Mouse (Mus musculus): Measurements from ENCODE around the gene Neu2. TPM values are rescaled to one million over a fixed set of nuclear protein-coding genes. Genes with fewer than 3 reads are reported as not detected.

Gene Neu2
- polyA plus RNA-seq, 1 experiment, result 10.1 TPM

DNA sequence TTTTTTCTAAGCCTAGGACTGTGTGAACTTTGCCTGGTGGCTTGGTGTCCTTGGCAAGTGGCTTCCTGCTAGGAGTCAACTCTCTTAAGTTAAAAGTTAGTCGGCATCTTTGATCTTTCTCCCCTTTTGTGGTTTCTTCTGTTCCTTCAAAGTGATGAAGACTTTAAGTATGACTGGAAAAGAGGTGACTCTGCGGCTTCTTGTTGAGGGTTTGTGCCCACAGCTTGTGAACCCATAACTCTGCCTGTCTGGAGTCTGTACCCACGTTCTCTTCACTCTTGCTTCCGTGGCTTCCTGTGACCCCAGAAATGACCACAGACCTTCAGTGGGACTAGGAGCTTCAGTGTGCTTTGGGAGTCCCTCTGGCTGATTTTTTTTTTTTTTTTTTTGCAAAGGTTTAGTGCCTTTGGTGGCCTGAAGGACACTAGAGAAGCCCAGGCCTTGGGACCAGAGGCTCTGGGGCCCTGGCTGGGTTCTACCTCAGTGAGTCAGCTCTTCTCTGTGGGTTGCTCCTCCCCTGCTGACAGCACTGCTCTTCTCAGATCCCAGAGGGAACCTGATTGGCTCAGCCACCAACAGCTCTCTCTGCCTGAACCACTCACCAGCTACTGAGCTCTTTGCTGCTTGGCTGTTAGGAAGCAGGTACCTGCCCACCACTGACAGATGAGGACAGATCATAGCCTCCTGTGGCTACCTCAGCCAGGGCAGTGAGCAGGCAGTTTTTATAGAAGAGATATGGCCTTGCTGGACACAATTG is 127.6 kb downstream of the Neu2 start:
- TF ChIP-seq CTCF (IDR thresholded peaks at IDR 0.05; ENCODE audit: insufficient read depth, low read length) (no peak), POLR2A (IDR thresholded peaks at IDR 0.05; ENCODE audit: borderline replicate concordance, extremely low read depth, low read depth, low read length) (no peak)
- DNase-seq, result no peak

DNA sequence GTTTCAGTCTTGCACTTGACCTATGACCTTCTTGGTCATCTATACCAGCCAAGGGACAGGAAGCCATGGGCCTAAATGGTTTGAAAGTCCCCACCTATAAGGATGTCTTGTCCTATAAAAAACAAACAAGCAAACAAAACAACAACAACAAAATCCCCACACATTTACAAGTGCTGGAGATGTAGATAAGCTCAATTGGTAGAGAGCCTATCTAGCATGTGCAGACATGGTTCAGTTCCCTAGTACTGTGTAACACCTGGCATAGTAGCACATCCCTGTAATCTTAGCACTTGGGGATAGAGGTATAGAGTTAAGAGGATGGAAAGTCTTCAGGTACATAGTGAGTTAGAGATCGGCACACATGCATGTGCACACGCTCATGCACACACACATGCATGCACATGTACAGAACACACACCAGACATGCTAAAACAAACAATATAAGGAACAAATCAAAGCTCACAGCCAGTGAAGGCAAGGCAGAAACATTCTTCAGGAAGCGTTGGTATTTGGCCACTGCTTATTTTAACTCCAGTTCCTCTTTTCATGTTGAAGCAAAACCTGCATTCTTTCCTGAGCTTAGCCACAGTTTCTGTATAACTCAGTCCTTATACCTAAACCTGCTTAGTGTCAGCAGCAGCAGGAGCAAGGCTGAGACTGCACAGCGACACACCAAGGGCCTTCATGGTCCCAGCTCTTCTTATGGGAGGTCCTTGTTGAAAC is 128.3 kb downstream of the Neu2 start:
- no peak overlapping the region for H3K4me3 ChIP-seq (replicated peaks; ENCODE audit: extremely low read depth, low read depth, low read length)
- 80% methylated on average over 4 of the region's 4 CpGs for WGBS
- H3K4me1 ChIP-seq (ENCODE audit: control insufficient read depth, insufficient read depth, low read length), result peaks cover 36% of the 10 kb centered on the region
- TF ChIP-seq POLR2A (IDR thresholded peaks at IDR 0.05; ENCODE audit: borderline replicate concordance, extremely low read depth, low read depth, low read length), result no peak
- TF ChIP-seq CTCF (IDR thresholded peaks at IDR 0.05; ENCODE audit: insufficient read depth, low read length), result no peak
- DNase-seq, result no peak

More for the DNA sequence above, 127.6 kb downstream of the Neu2 start:
- 66% methylated on average over 4 of the region's 4 CpGs for WGBS
- Histone ChIP-seq H3K4me3 (replicated peaks; ENCODE audit: extremely low read depth, low read depth, low read length) (no peak overlapping the region), H3K4me1 (ENCODE audit: control insufficient read depth, insufficient read depth, low read length) (peaks cover 38% of the 10 kb centered on the region)

DNA sequence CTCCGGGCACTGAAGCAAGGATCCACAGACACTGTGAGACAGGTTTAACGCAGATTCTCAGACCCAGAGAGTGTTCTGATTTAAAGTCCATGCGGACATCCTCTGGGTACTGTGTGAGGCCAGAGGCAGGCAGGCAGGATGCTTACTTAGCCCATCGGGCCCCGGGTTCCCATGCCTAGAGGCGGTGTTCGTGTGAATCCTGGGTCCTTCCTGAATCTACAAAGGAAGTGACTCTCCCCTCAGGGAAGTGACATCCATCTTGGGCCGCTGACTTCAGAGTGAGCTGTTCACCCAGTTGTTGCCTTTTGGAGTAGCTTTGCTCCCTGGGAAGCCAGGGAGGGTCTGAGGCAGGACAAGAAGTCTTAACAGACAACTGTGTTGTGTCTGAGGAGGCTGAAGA is 130.0 kb downstream of the Neu2 start:
- H3K4me1 ChIP-seq (ENCODE audit: control insufficient read depth, insufficient read depth, low read length), result peaks cover 34% of the 10 kb centered on the region
- DNase-seq, result no peak
- 45% methylated on average over 8 of the region's 8 CpGs for WGBS
- TF ChIP-seq CTCF (IDR thresholded peaks at IDR 0.05; ENCODE audit: insufficient read depth, low read length), result no peak
- no peak for TF ChIP-seq POLR2A (IDR thresholded peaks at IDR 0.05; ENCODE audit: borderline replicate concordance, extremely low read depth, low read depth, low read length)
- no peak overlapping the region for H3K4me3 ChIP-seq (replicated peaks; ENCODE audit: extremely low read depth, low read depth, low read length)

DNA sequence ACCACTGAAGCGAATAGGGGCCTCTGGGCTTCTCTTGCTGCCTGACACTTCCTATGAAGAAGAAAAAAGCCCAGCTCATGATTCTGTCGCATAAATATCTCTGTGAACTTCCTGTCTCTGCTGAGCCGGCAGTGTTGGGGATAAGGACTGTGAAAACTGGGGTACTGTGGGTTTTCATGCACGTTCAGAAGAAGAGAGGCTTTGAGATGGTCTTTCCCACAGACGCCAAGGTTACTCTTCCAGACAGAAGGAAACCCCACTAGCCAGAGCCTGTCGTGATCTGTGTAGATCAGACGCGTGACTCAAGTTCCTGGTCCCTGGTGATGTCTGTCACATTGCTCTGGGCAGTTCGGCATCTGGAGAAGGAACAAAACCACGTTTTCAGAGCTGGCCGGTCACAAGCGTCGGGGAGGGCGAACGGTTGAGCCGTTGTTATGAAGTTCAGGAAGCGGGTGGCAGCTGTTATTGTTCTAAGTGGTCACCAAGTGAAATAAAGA is 130.5 kb downstream of the Neu2 start:
- TF ChIP-seq CTCF (IDR thresholded peaks at IDR 0.05; ENCODE audit: insufficient read depth, low read length) (no peak), POLR2A (IDR thresholded peaks at IDR 0.05; ENCODE audit: borderline replicate concordance, extremely low read depth, low read depth, low read length) (peak; percentile 36; the same call in 1 of the 2 replicates)
- Histone ChIP-seq H3K4me1 (ENCODE audit: control insufficient read depth, insufficient read depth, low read length) (peaks cover 32% of the 10 kb centered on the region), H3K4me3 (replicated peaks; ENCODE audit: extremely low read depth, low read depth, low read length) (no peak overlapping the region)
- WGBS, result 29% methylated on average over 17 of the region's 17 CpGs
- DNase-seq, result peak; percentile 50

DNA sequence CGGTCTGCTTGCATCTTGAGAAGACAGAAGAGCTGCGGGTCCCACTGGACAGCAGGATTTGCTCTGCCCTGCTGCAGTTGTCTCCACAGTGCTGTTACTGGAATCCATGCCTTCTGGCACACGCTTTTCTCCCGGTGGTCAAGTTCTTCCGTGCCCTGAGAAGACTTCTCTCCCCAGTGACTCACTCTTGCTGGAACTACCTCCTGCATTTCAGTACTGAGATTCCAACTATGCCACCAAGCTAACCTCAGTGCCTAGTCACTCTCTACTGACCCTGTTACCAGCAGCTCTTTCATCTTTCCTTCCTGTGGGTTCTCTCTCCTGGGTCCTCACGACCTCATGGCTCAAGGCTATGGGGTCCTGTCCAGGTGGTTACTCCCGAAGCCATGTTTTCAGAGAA is 133.3 kb downstream of the Neu2 start:
- no peak for TF ChIP-seq POLR2A (IDR thresholded peaks at IDR 0.05; ENCODE audit: borderline replicate concordance, extremely low read depth, low read depth, low read length)
- no peak for TF ChIP-seq CTCF (IDR thresholded peaks at IDR 0.05; ENCODE audit: insufficient read depth, low read length)
- no peak for DNase-seq
- Histone ChIP-seq H3K4me3 (replicated peaks; ENCODE audit: extremely low read depth, low read depth, low read length) (no peak overlapping the region), H3K4me1 (ENCODE audit: control insufficient read depth, insufficient read depth, low read length) (peaks cover 32% of the 10 kb centered on the region)
- WGBS, result 84% methylated on average over 7 of the region's 7 CpGs

DNA sequence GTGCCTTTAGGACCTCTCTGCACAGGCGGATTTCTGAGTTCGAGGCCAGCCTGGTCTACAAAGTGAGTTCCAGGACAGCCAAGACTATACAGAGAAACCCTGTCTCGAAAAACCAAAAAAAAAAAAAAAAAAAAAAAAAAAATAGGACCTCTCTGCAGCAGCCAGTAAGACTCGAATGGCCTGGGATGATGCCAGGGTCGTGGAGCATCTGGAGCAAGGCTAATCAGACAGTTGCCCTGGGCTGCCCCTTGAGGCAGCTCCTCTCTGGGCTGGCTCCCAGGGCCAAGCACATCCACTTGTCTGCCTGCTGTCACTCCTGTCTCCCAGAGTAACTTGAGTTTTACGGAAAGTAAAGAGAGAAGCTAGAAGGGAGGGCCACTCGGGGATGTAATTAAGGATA is 135.4 kb downstream of the Neu2 start:
- Histone ChIP-seq H3K4me3 (replicated peaks; ENCODE audit: extremely low read depth, low read depth, low read length) (no peak overlapping the region), H3K4me1 (ENCODE audit: control insufficient read depth, insufficient read depth, low read length) (peaks cover 32% of the 10 kb centered on the region)
- TF ChIP-seq POLR2A (IDR thresholded peaks at IDR 0.05; ENCODE audit: borderline replicate concordance, extremely low read depth, low read depth, low read length) (no peak), CTCF (IDR thresholded peaks at IDR 0.05; ENCODE audit: insufficient read depth, low read length) (no peak)
- 56% methylated on average over 7 of the region's 7 CpGs for WGBS
- DNase-seq, result no peak

DNA sequence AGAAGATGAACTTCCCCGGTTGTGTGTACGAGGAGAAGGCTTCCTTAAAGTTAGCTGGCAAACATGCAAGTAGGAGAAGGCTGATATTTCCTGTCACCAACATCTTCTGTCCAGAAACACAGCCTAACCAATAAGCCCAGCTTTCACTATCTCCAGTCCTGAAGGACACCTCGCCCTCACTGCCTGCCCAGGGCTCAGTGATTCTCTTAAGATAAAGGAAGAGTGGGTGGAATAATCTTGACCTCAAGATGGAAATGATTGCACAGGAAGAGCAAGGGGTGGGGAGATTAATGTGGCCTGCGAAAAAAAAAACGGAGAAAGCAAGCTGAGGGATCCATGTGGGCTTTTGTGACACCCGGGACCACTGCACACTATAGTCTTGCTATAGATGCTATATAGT is 136.1 kb downstream of the Neu2 start:
- no peak overlapping the region for H3K4me3 ChIP-seq (replicated peaks; ENCODE audit: extremely low read depth, low read depth, low read length)
- 39% methylated on average over 6 of the region's 6 CpGs for WGBS
- TF ChIP-seq CTCF (IDR thresholded peaks at IDR 0.05; ENCODE audit: insufficient read depth, low read length) (no peak), POLR2A (IDR thresholded peaks at IDR 0.05; ENCODE audit: borderline replicate concordance, extremely low read depth, low read depth, low read length) (no peak)
- no peak for DNase-seq
- peaks cover 28% of the 10 kb centered on the region for H3K4me1 ChIP-seq (ENCODE audit: control insufficient read depth, insufficient read depth, low read length)

Other genes starting within 250 kb of the Neu2 start
- 1.7 and 3.0 TPM in 2 replicates for gene Efhd1, start 245.5 kb upstream of the Neu2 start, polyA plus RNA-seq (2012; rRNA removed)
- gene Gigyf2, start 182.9 kb upstream of the Neu2 start, polyA plus RNA-seq (2012; rRNA removed), result 20.2 and 30.4 TPM in 2 replicates
- 8.7 and 14.2 TPM in 2 replicates for gene Kcnj13, start 115.2 kb upstream of the Neu2 start, polyA plus RNA-seq (2012; rRNA removed)
- 0.34 and 1.4 TPM in 2 replicates for gene Snorc, start 39.6 kb upstream of the Neu2 start, polyA plus RNA-seq (2012; rRNA removed)
- gene Ngef, start 64.0 kb downstream of the Neu2 start, polyA plus RNA-seq (2012; rRNA removed), result 7.2 and 7.4 TPM in 2 replicates
- gene Inpp5d, start 110.4 kb downstream of the Neu2 start, polyA plus RNA-seq (2012; rRNA removed), result 86.5 and 123 TPM in 2 replicates
- gene Atg16l1, start 246.0 kb downstream of the Neu2 start, polyA plus RNA-seq (2012; rRNA removed), result 18.1 and 22.8 TPM in 2 replicates

Measured in lung, adult 2 months (tissue).